Mouse (Mus musculus) granulocyte monocyte progenitor cell, adult 5-6 weeks (primary cell): ENCODE measurements around the gene Clta. TPM values are rescaled to one million over a fixed set of nuclear protein-coding genes. Genes with fewer than 3 reads are reported as not detected.
"Not testable (repeated sequence)": the region's sequence is repeated elsewhere in the genome, so short reads cannot be mapped to it uniquely, and the experiment has no call there.

ENCODE experiments used
- ATAC-seq: replicated peaks from 2 replicates; pipeline ENCODE4 v1.8.0; 2016; ENCODE audit warnings: mild to moderate bottlenecking, moderate TSS enrichment, inconsistent platforms; ENCODE audit not compliant: poor library complexity, severe bottlenecking
- total RNA-seq, 2 experiments: library from RNA; stranded (forward) in 1 of 2; stranded (reverse) in 1 of 2; fragments of 200-712, 200-1000 nt in 1 of 2; fragments of >200 nt in 1 of 2; fragmentation: Nextera tagmentation in 1 of 2; gene quantifications; 2 replicates each; pipeline ENCODE4 v1.2.3; 2014 to 2017

Gene Clta
- total RNA-seq, 2 experiments from 2014 or later, result 311 to 509 TPM

GRCm38 (mm10) chr4:44022323-44022722 is 18.1 kb downstream of the Clta start:
- ATAC-seq, result no peak

DNA sequence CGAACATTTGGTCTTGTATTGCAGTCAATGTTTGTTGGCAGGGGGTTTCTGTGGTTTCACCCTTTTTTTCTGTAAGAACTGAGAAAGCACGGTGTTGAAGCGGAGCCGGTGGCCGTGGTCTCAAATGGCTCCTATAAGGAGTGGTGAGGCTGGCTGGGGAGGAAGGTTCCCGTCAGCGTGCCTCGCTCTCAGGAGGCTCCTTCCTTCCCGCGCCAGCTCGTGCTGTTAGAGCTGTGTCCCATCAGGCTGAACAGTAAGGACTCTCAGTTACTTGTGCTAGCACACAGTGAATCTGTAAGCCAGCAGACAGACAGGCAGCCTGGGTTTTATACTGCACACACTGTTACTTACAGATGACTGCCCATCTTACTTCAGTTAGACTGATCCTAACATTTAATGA is 18.5 kb downstream of the Clta start:
- no peak for ATAC-seq

- ATAC-seq, result no peak
Measured at GRCm38 (mm10) chr4:44023681-44024080, 19.4 kb downstream of the Clta start.

- no peak for ATAC-seq
Measured at GRCm38 (mm10) chr4:44024241-44024640, 20.0 kb downstream of the Clta start.

GRCm38 (mm10) chr4:44025570-44025969 is 21.3 kb downstream of the Clta start:
- no peak for ATAC-seq

- no peak for ATAC-seq
Measured at GRCm38 (mm10) chr4:44028303-44029135, 24.3 kb downstream of the Clta start.

DNA sequence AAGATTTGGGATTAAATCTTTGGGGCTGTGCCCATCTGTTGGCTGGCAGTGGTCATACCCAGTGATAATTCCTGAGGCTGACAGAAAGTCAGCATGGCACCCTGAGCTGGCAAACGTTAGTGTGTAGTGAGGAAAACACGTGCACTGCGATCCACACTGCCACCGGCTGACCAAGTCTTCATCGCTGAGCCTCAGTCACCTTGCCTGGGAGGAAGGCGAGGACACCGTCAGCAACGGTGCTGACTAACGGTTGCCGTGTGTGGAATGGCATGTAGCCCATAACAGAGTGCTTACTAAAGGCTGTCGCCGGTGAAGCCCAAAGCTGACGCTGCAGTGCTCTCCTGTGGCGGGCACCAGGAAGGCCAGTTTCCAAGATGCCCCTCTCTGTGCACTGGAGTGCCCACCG is 25.4 kb downstream of the Clta start:
- ATAC-seq, result no peak

GRCm38 (mm10) chr4:44031521-44031920 is 27.3 kb downstream of the Clta start:
- no peak for ATAC-seq

- no peak for ATAC-seq
Measured at GRCm38 (mm10) chr4:44036455-44036854, 32.2 kb downstream of the Clta start.

DNA sequence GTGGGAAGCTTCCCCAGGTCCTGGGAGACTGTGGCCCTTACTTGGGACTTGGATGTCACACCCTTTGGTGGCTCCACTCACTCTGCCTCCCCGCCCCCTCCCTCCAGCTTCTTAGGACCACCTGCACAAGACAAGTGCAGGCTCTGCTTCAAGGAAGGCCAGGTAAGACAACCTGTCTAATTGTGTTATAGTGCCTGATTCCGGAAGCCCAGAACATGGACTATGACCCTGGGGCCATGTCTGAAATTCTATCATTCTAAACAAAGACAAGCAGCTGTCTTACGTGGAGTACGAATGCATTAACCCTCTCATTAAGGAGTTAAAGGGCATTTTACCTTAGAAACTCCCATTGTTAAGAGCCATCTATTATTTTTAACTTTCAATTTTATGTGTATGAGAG is 36.5 kb downstream of the Clta start:
- no peak for ATAC-seq

DNA sequence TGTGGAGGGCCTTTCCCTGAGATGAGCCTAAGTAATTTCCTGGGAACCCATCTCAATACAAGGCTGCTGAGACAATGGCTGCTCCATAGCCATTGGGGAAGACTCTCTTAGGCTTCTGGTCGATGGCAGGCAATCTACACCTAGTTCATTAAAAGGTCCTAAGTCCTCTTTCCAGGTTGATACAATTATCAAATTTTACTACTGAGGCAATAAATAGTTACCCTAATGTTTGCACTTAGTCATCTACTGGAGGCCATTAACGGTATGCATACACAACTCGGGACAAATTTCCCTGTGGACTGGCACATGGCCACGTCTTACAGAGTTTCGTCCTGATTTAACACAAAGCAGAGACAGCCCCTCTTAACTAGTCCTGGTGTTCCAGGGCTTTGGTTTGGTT is 38.2 kb downstream of the Clta start:
- no peak for ATAC-seq

- ATAC-seq, result not testable (repeated sequence)
Measured at GRCm38 (mm10) chr4:44043182-44043581, 38.9 kb downstream of the Clta start.

GRCm38 (mm10) chr4:44044685-44045356 is 40.6 kb downstream of the Clta start:
- ATAC-seq, result no peak

DNA sequence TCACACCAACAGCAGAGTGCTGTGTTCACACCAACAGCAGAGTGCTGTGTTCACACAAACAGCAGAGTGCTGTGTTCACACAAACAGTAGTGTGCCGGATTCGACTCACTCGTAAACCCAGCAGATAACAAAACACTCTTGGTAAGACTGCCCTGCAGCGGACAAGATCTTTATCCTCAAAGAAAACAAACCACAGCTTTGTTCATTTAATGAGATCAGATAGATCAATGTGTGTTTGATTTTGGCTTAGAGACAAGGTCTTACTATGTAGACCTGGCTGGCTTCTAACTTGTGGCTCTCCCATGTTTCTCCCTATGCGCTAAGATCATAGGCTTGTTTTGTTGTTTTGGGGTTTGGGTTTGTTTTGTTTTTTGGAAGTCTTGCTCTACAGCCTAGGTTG is 41.8 kb downstream of the Clta start:
- no peak for ATAC-seq

DNA sequence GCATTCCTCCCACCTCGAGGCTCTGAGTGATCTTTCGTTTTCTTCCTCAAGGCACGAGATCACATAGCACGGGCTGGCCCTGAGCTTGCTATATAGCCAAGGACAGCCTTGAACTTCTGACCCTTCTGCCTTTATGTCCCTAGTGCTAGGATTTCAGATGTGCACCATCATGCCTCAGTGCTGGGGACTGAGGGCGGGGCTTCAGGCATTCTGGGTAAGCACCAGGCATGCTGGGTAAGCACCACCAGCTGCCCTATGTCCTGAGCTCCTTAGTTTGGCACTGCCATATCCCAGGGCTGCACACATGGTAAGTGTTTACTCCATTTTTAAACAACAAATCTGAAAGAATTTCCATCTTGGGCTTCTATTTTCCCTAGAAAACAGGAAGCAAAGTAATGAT is 45.6 kb downstream of the Clta start:
- no peak for ATAC-seq

DNA sequence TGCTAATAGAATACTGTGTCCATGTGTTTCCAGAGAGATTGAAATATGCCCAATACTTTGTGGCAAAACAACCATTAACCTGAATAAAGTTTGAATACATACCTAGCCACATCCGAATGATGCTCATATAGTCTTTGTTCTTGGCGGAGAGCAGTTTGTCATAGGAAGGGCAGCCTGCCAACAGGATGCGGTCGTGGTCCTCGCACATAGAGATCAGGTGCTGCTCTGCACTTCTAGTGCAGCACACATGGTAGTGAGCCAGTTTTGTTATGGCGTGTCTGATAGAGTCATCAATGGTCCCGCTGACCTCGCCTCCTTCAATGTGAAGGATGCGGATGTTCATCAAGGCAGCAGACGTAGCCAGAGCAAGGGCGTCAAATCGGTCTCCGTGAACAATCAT is 55.4 kb downstream of the Clta start:
- ATAC-seq, result no peak

- peak; percentile 61 for ATAC-seq
Measured at GRCm38 (mm10) chr4:44062062-44062461, 57.8 kb downstream of the Clta start.

DNA sequence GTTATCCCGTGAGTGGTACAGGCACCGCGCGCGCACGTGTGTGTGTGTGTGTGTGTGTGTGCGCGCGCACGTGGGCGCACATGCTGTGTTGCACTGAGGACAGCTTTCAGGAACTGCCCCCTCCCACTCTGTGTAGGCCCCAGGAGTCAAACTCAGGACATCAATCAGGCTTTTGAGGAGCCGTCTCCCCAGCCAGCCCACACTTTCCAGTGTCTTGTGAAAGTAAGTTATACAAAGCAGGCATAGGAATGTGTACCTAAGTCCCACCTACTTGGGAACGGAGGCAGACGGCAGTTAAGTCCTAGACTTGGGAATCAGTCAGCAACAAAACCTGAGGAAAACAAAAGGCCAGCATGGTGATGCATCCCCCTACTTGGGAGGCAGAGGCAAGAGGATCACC is 58.6 kb downstream of the Clta start:
- 0 out of 2 replicates have a peak, but pooled peaks have one; percentile 8 for ATAC-seq

DNA sequence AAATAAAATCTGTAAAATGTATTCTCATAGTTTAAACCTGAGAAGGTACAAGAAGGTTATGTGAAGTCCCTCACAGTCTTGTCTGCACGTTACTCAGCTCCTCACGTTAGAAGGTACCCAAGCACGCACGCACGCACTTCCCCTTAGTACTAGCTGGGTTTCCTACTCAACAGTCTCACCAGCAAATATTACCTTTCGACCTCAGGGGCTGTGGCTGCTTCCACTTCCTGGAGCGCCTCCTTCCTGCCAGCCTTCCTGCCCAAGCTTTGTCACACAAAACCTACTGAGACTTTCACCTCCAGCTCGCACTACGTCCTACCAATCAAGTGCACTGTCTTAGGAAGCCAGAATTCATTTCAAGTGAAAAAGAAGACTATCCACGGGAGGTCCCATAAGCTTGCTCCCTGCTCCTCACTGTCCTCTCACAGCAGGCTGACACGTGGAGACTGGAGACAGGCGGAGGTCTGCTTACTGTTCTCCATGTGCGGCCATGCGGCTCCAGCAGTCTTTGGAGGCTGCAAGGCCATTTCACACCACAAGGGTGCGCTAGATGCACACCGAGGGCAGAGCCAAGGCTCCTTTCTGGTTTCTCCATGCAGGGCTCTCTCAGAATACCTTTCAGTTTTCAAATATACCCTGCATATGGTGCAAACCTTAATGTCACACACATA is 61.2 kb downstream of the Clta start:
- ATAC-seq, result peak; percentile 83

DNA sequence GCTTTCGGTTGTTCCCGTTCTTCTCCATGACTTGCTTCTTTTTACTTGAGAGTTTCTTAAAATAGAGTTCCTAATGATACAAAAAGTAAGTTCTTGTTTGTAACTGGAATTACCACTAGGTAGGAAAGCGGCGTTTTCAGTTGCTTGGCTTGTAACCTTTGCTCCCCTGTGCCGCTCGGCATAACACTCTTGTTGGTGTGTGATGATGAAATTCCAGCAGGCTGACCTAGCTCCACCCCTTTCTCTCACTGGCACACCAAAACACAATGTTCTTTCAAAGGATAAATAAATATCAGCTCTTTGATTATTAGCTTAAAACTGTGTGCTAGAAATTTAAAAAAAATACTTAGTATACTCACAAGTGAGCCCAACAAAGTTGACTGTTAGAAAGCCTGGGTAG is 62.6 kb downstream of the Clta start:
- ATAC-seq, result no peak

GRCm38 (mm10) chr4:44068736-44069135 is 64.5 kb downstream of the Clta start:
- no peak for ATAC-seq
